Mouse (Mus musculus) G1E-ER4 (cell line): ENCODE results near the gene Vmn1r152. TPM values are rescaled to one million over a fixed set of nuclear protein-coding genes. Genes with fewer than 3 reads are reported as not detected.
"Not testable (repeated sequence)": the region's sequence is repeated elsewhere in the genome, so short reads cannot be mapped to it uniquely, and the experiment has no call there.

Experiments
- GATA1 ChIP-seq: IDR thresholded peaks from one replicate; pipeline ENCODE4 v1.8.0; 2012; ENCODE audit warnings: low read length, inconsistent platforms
- polyA plus RNA-seq: library from polyadenylated mRNA; stranded (reverse); fragments of >175 nt; gene quantifications from 2 replicates; pipeline ENCODE4 v1.2.3, GENCODE M21; 2012

Vmn1r152 gene
- not detected in 2 replicates for polyA plus RNA-seq

GRCm38 (mm10) chr7:22522667-22523066 lies at the start of gene Vmn1r152:
Vmn1r152 (plus strand) TSS chr7:22522967.
- not testable (repeated sequence) for TF ChIP-seq GATA1

- TF ChIP-seq GATA1 = not testable (repeated sequence)
Observed at GRCm38 (mm10) chr7:22499578-22499977, 23.2 kb upstream of the Vmn1r152 start, which contains the start of gene Vmn1r151. Vmn1r151 (minus strand) TSS chr7:22499678.

GRCm38 (mm10) chr7:22534787-22535186 lies 12.0 kb downstream of the Vmn1r152 start, which contains the start of gene Gm8677:
Gm8677 (minus strand) TSS chr7:22534887.
- not testable (repeated sequence) for TF ChIP-seq GATA1

GRCm38 (mm10) chr7:22565243-22565642 lies 42.5 kb downstream of the Vmn1r152 start, which contains the start of gene Gm4201:
Gm4201 (minus strand) TSS chr7:22565343.
- not testable (repeated sequence) for TF ChIP-seq GATA1

Other genes starting within 250 kb of the Vmn1r152 start
- not detected in 2 replicates for gene Gm4187, start 193.2 kb upstream of the Vmn1r152 start, polyA plus RNA-seq
- gene Gm8660, start 151.9 kb upstream of the Vmn1r152 start, polyA plus RNA-seq = not detected in 2 replicates
- not detected in 2 replicates for gene Vmn1r148, start 109.4 kb upstream of the Vmn1r152 start, polyA plus RNA-seq
- not detected in 2 replicates for gene Vmn1r149, start 84.7 kb upstream of the Vmn1r152 start, polyA plus RNA-seq
- gene Gm10665, start 58.9 kb upstream of the Vmn1r152 start, polyA plus RNA-seq = not detected in 2 replicates
- gene Vmn1r151, start 23.3 kb upstream of the Vmn1r152 start, polyA plus RNA-seq = not detected in 2 replicates
- gene Gm8677, start 11.9 kb downstream of the Vmn1r152 start, polyA plus RNA-seq = not detected in 2 replicates
- gene Gm4201, start 42.4 kb downstream of the Vmn1r152 start, polyA plus RNA-seq = not detected in 2 replicates
- gene Gm4565, start 65.2 kb downstream of the Vmn1r152 start, polyA plus RNA-seq = not detected in 2 replicates
- not detected in 2 replicates for gene Vmn1r155, start 135.1 kb downstream of the Vmn1r152 start, polyA plus RNA-seq
- not detected in 2 replicates for gene Gm8693, start 169.3 kb downstream of the Vmn1r152 start, polyA plus RNA-seq
- not detected in 2 replicates for gene Gm4567, start 196.7 kb downstream of the Vmn1r152 start, polyA plus RNA-seq
- gene Vmn1r157, start 238.7 kb downstream of the Vmn1r152 start, polyA plus RNA-seq = not detected in 2 replicates